ENCODE assay signal across 14 mouse cellular contexts in the genomic region with DNA sequence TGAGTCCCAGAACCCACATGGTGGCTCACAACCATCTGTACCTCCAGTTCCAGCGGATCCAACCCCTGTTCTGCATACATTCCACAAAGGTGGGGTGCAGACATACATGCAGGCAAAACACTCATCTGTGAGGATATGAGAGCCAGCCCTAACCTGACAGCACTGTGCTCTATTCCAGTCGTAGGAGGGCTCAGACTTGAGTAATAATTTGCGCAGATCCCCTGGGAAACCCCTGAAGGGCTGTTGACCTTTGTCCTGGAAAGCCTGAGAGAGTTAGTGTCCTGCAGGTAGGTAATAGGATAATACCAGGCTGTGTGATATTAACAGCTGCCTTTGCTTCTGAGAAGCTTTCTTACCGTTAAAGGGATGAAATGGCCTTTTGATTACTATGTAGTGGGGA.
"Had no signal": no experiment of that assay in that cellular context is flagged by ENCODE, and none has a peak within 500 bp of the region (broad histone marks: within the 10 kb centered on the region; RNA-seq: fewer than 3 reads in every experiment).

No protein-coding gene starts in this region.

- H3K27ac ChIP-seq: intestine, embryonic 15.5 days; kidney, postnatal 0 days; limb, embryonic 15.5 days; midbrain, embryonic 15.5 days; neural tube, embryonic 12.5 days; stomach, postnatal 0 days had no signal

- H3K36me3 ChIP-seq: intestine, embryonic 15.5 days; limb, embryonic 15.5 days; midbrain, embryonic 15.5 days; neural tube, embryonic 12.5 days had no signal

- H3K27me3 ChIP-seq: intestine, embryonic 15.5 days; limb, embryonic 15.5 days; midbrain, embryonic 15.5 days; neural tube, embryonic 12.5 days had no signal

- H3K4me3 ChIP-seq: intestine, embryonic 15.5 days; limb, embryonic 15.5 days; megakaryocyte, embryonic 14.5 days; midbrain, embryonic 15.5 days; neural tube, embryonic 12.5 days had no signal

- ATAC-seq: intestine, embryonic 15.5 days; midbrain, embryonic 15.5 days had no signal

- H3K9me3 ChIP-seq: intestine, embryonic 15.5 days; limb, embryonic 15.5 days; megakaryocyte, embryonic 14.5 days; midbrain, embryonic 15.5 days; neural tube, embryonic 12.5 days had no signal

- DNase-seq: layer of hippocampus, adult 9-11 months; layer of hippocampus, postnatal 36 days; lung, adult 2 months; lung, postnatal 10 days; lung, postnatal 4 days; thymus, postnatal 4 days had no signal

- H3K9ac ChIP-seq: intestine, embryonic 15.5 days; limb, embryonic 15.5 days; midbrain, embryonic 15.5 days; neural tube, embryonic 12.5 days had no signal

- H3K4me2 ChIP-seq: intestine, embryonic 15.5 days; limb, embryonic 15.5 days; midbrain, embryonic 11.5 days; midbrain, embryonic 15.5 days; neural tube, embryonic 12.5 days had no signal

- H3K4me1 ChIP-seq: intestine, embryonic 15.5 days; limb, embryonic 15.5 days; megakaryocyte, embryonic 14.5 days; midbrain, embryonic 15.5 days; neural tube, embryonic 12.5 days had no signal
